Mouse (Mus musculus) forebrain, embryonic 13.5 days (tissue): ENCODE measurements around the gene Acox3. TPM values are rescaled to one million over a fixed set of nuclear protein-coding genes. Genes with fewer than 3 reads are reported as not detected.

ENCODE experiments used
- ATAC-seq: fragments of 200-750 bp; cut with Nextera tagmentation; 2 replicates; pipeline ENCODE4 v1.8.0; 2017
- H3K27ac ChIP-seq: fragments of 300-500 bp; sonication (generic); 2 replicates; pipeline ENCODE4 v1.5.1; 2015; ENCODE audit warnings: inconsistent platforms, mild to moderate bottlenecking, moderate library complexity
- H3K27me3 ChIP-seq: fragments of 300-500 bp; sonication (generic); 2 replicates; pipeline ENCODE4 v1.6.1; 2015; ENCODE audit warnings: mild to moderate bottlenecking, inconsistent platforms
- H3K36me3 ChIP-seq: fragments of 300-500 bp; sonication (generic); 2 replicates; pipeline ENCODE4 v1.6.1; 2015; ENCODE audit warnings: mild to moderate bottlenecking, inconsistent platforms; ENCODE audit not compliant: poor library complexity, severe bottlenecking
- H3K4me1 ChIP-seq: fragments of 300-500 bp; sonication (generic); 2 replicates; pipeline ENCODE4 v1.6.1; 2015; ENCODE audit warnings: inconsistent platforms
- H3K4me2 ChIP-seq: fragments of 300-500 bp; sonication (generic); 2 replicates; pipeline ENCODE4 v1.6.1; 2015; ENCODE audit warnings: inconsistent platforms, mild to moderate bottlenecking, moderate library complexity
- H3K4me3 ChIP-seq: fragments of 300-500 bp; sonication (generic); 2 replicates; pipeline ENCODE4 v1.5.1; 2015; ENCODE audit warnings: mild to moderate bottlenecking, inconsistent platforms
- H3K9ac ChIP-seq: fragments of 300-500 bp; sonication (generic); 2 replicates; pipeline ENCODE4 v1.6.1; 2015; ENCODE audit warnings: mild to moderate bottlenecking, inconsistent platforms
- H3K9me3 ChIP-seq: fragments of 300-500 bp; sonication (generic); replicated peaks from 2 replicates; pipeline ENCODE4 v1.6.1; 2016; ENCODE audit warnings: inconsistent platforms
- WGBS: fragments of 180-500 bp; shearing (Covaris S2); methylation state at CpG from one replicate; pipeline ENCODE4 v1.1.7; 2015; 5-methylcytosine and 5-hydroxymethylcytosine counted together
- polyA plus RNA-seq: library from polyadenylated mRNA; unstranded; fragments of >200 nt; fragmentation: Nextera tagmentation; extraction: Ambion mirVana; gene quantifications from 2 replicates; pipeline ENCODE4 v1.2.1, GENCODE M21; 2015

Acox3 gene
- polyA plus RNA-seq, 1 experiment from 2014 or later = 12.0 TPM

GRCm38 (mm10) chr5:35662021-35662545 lies 79.2 kb downstream of the Acox3 start:
- Histone ChIP-seq H3K4me3 (no peak overlapping the region), H3K27me3 (no peaks in the 10 kb centered on the region), H3K9ac (no peak overlapping the region), H3K9me3 (no peaks in the 10 kb centered on the region), H3K36me3 (no peaks in the 10 kb centered on the region), H3K4me2 (no peak overlapping the region), H3K27ac (no peak overlapping the region), H3K4me1 (no peaks in the 10 kb centered on the region)
- ATAC-seq = no peak
- WGBS = 87% methylated on average over 9 of the region's 9 CpGs

Other genes starting within 250 kb of the Acox3 start
- gene Hmx1, start 193.9 kb upstream of the Acox3 start, polyA plus RNA-seq = not detected in 2 replicates
- 0.37 and 0.43 TPM in 2 replicates for gene Cpz, start 57.3 kb upstream of the Acox3 start, polyA plus RNA-seq
- gene Trmt44, start 8.0 kb upstream of the Acox3 start, polyA plus RNA-seq = 7.3 and 9.1 TPM in 2 replicates
- 6.3 and 6.8 TPM in 2 replicates for gene Htra3, start 96.7 kb downstream of the Acox3 start, polyA plus RNA-seq
- gene Sh3tc1, start 156.9 kb downstream of the Acox3 start, polyA plus RNA-seq = 1.7 and 2.1 TPM in 2 replicates
- 2.0 and 3.5 TPM in 2 replicates for gene Ablim2, start 174.8 kb downstream of the Acox3 start, polyA plus RNA-seq